Mouse (Mus musculus) cortical plate, adult 2 months (tissue): Measurements from ENCODE around the gene Katna1. TPM values are rescaled to one million over a fixed set of nuclear protein-coding genes. Genes with fewer than 3 reads are reported as not detected.

ENCODE experiments used
- H3K27ac ChIP-seq: fragments of 200-500 bp; 2 replicates; pipeline ENCODE4 v1.5.1; 2012; ENCODE audit warnings: low read length, control low read depth, inconsistent platforms; ENCODE audit not compliant: insufficient read depth
- H3K4me1 ChIP-seq: fragments of 200-500 bp; 2 replicates; pipeline ENCODE4 v1.6.1; 2011; ENCODE audit warnings: low read length; ENCODE audit not compliant: control insufficient read depth, insufficient read depth
- H3K4me3 ChIP-seq: fragments of 200-500 bp; 2 replicates; pipeline ENCODE4 v1.5.1; 2011; ENCODE audit warnings: mild to moderate bottlenecking, low read length, control low read depth; ENCODE audit not compliant: insufficient read depth
- CTCF ChIP-seq: fragments of 200-500 bp; IDR thresholded peaks from 2 replicates; pipeline ENCODE4 v1.5.1; 2011; ENCODE audit warnings: mild to moderate bottlenecking, control low read depth, low read length; ENCODE audit not compliant: insufficient read depth; ENCODE audit errors: extremely low read depth
- POLR2A ChIP-seq: fragments of 200-500 bp; IDR thresholded peaks from 2 replicates; pipeline ENCODE4 v1.6.1; 2011; ENCODE audit warnings: mild to moderate bottlenecking, low read length, control low read depth; ENCODE audit not compliant: insufficient read depth; ENCODE audit errors: extremely low read depth
- polyA plus RNA-seq: library from polyadenylated mRNA; depleted of rRNA; stranded (reverse); fragments of >200 nt; gene quantifications from 2 replicates; pipeline ENCODE4 v1.2.3, GENCODE M21; 2012; rRNA removed

Gene Katna1
- polyA plus RNA-seq, 1 experiment, result 10.4 TPM

GRCm38 (mm10) chr10:7802519-7803140 lies 76.8 kb downstream of the Katna1 start:
- no peak for TF ChIP-seq POLR2A
- TF ChIP-seq CTCF, result no peak
- H3K27ac ChIP-seq, result no peak overlapping the region
- H3K4me1 ChIP-seq, result no peaks in the 10 kb centered on the region
- no peak overlapping the region for H3K4me3 ChIP-seq

GRCm38 (mm10) chr10:7809937-7810336 lies 84.1 kb downstream of the Katna1 start:
- H3K4me3 ChIP-seq, result no peak overlapping the region
- no peak overlapping the region for H3K27ac ChIP-seq
- TF ChIP-seq CTCF (peak; percentile 50), POLR2A (no peak)
- no peaks in the 10 kb centered on the region for H3K4me1 ChIP-seq

Other genes with a start within 250 kb of the Katna1 start
- 132 and 134 TPM in 2 replicates for gene Lrp11, start 136.2 kb upstream of the Katna1 start, polyA plus RNA-seq
- 4.9 and 7.6 TPM in 2 replicates for gene Nup43, start 58.5 kb upstream of the Katna1 start, polyA plus RNA-seq
- gene Pcmt1, start 44.9 kb upstream of the Katna1 start, polyA plus RNA-seq, result 148 and 158 TPM in 2 replicates
- 16.1 and 17.1 TPM in 2 replicates for gene Lats1, start 44.8 kb upstream of the Katna1 start, polyA plus RNA-seq
- gene Ginm1, start 66.8 kb downstream of the Katna1 start, polyA plus RNA-seq, result 29.3 and 32.4 TPM in 2 replicates
- 20.0 and 21.8 TPM in 2 replicates for gene Ppil4, start 66.9 kb downstream of the Katna1 start, polyA plus RNA-seq
- 0.02 and 0.08 TPM in 2 replicates for gene Zc3h12d, start 106.5 kb downstream of the Katna1 start, polyA plus RNA-seq
- gene Tab2, start 230.2 kb downstream of the Katna1 start, polyA plus RNA-seq, result 36.1 and 36.8 TPM in 2 replicates